Mouse (Mus musculus): ENCODE results near the gene Gm8094.
"Not testable (repeated sequence)": the region's sequence is repeated elsewhere in the genome, so short reads cannot be mapped to it uniquely, and the experiment has no call there.

Gm8094 gene

GRCm38 (mm10) chr14:43076543-43076942 is at the start of gene Gm8094:
Gm8094 (minus strand) TSS chr14:43076643.
- DNase-seq (ENCODE audit: inconsistent ontology term) = not testable (repeated sequence)

DNA sequence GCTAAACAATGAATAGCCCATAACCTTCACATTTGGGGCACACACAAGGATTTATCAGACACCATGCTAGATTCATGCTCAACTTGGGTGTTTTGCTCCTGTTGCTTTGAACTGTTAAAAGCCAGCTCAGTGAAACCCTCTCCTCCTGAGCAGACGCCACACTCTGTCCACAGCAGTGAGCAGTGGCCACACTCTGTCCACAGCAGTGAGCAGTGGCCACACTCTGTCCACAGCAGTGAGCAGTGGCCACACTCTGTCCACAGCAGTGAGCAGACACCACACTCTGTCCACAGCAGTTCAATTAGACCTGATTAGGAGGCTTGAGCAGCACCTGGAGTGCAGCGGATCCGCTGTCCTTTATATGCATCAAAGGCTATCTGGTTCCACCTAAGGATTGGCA is 43.2 kb upstream of the Gm8094 start:
- DNase-seq (ENCODE audit: inconsistent ontology term) = not testable (repeated sequence)

- DNase-seq (ENCODE audit: inconsistent ontology term) = not testable (repeated sequence)
These were observed 23.9 kb upstream of the Gm8094 start, which contains the start of gene Gm8104 for GRCm38 (mm10) chr14:43100301-43100700. Gm8104 (plus strand) TSS chr14:43100601.

DNA sequence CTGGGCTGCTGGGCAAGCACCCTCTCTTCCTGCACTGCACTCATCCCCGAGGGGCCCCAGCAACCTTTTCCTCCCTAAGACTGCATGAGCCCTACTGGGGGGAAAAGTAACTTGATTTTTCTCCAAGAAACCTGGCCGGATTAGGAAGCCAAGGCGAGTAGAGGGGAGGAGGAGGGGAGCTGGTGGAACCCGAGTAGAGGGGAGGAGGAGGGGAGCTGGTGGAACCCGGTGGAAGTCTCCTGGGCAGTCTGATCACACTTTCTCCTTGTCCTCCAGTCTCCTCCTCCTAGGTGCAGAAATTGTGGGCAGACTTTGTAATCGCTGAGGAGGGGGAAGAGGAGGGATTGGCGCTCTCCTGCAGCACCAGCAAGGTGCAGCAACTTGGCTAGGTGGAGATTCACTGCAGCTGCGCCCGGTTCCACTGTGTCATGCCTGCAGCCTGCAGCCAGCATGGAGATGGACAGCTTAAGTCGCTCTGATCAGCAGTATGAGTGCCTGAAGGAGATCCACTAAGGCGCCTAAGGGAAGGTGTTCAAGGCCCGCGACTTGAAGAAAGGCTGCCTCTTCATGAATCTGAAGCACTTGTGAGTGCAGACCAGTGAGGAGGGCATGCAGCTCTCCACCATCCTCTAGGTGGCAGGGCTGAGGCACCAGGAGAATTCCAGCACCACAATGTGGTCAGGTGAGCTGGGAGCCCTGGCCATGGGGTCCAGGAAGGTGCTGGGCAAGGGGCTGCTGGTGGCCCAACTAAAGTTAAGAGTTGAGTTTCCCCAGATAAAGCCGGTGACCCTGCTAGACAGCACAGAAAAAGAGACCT is 12.9 kb upstream of the Gm8094 start:
- DNase-seq (ENCODE audit: inconsistent ontology term) = not testable (repeated sequence)

DNA sequence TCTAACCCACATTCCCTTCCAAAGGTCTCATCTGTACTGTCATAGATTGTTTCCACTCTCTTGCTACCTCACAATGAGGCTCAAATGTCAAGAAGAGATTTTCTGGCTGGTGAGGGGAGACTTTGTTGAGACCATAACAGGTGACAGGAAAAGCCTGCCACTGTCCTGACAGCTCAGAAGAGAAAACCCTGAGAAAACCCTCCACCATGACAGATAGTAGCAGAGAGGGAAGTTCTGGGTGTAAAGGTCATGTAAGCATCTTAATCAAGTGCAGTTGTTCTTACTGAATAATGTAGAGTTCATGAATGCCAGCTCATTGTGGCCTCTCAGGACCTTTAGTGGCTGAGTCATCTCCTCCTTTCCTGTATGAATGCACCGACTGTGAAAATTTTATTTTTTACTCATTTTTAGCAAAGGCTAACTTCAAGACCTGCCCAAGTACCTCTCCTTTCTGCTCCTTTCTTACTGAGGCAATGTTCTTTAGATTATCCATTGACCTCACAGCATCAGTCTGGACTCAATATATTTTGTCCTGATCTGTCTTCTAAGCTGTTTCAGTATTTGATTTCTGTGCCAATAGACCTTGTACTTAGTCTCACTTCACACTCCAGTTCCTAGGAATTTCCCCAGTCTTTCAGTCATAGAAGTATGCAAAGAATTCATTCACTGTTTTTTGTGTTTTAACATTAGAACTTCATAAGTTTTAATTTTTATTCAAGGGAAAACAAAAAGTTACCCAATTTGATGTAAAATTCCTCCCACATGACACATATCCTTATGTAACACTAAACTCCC is 8.7 kb upstream of the Gm8094 start:
- peak; percentile 57 for DNase-seq (ENCODE audit: inconsistent ontology term)

DNA sequence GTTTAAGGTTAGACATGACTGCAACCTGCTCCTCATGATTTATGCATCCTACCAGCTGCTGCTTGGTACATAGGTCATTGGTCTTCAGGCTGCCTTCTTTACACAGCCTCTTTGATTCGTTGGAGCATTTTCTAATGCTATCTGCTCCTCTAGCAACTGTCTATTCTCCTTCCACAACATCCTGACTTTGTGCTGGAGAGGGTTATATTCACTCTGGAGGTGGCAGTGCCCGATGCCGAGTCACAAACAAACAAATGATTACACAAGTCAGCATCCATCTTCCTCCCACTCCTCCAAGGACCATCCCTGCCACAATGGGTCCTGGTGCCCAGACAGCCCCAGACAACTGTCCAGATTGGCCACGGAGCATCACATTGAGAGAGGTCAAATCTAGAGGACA is 16.3 kb downstream of the Gm8094 start:
- DNase-seq (ENCODE audit: inconsistent ontology term) = not testable (repeated sequence)

- DNase-seq (ENCODE audit: inconsistent ontology term) = not testable (repeated sequence)
These were observed 18.4 kb downstream of the Gm8094 start for GRCm38 (mm10) chr14:43058063-43058462.

Measured in Muller cell, postnatal 12 days (primary cell).